Mouse (Mus musculus) urinary bladder, postnatal 25 days (tissue): ENCODE data around the gene Ndufs8.

Source experiments
- DNase-seq: peaks from one replicate; pipeline ENCODE4 v3.0.0; 2022; ENCODE audit warnings: low spot score

The Ndufs8 gene

DNA sequence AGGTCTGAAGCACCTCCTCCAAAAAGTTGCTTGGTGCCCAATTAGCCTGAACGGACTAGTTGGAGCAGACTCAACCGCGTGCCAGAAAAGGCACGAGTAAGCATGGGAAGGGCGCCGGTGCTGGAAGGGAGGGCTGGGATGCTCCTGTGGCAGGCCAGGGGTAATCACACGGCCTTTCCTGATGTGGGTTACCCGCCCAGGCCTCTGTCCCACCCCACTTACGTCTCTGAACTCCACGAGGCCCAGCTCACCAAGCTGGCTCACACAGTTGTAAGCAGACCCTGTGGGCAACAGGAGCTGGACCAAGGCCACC, 8.3 kb downstream of the Ndufs8 start:
- DNase-seq = no peak

DNA sequence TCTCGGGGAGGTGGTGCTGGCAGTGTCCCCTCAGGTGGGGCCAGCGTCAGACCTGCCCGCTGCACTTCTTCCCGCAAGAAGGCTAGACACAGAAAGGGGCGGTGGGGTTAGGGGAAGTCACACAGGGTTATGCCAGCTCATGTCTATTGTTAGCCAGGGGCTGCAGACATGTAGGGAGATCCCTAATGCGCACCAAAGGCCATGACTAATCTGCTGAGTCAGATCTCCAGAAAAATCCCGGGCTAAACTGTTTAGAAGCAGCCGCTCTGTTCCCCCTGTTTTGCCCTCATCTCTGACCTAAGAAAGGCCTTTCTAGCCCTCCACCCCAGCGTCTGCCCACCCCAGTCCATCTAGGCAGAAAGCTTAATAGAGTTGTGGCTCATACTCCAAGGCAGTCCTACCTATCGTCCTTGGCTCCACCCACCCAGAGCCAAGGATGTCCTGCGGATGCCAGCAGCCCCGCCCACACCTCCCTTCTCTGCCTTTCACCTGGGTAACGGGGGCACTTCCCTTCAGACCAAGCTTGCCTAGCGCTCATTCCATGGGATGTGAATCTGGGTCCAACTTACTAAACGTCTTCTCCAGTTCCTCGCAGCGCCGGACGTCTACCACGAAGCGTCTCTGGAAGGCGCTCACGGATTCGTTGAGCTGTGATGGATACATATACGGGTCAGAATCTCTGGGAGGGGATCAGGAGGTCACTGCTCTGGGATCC, 8.8 kb downstream of the Ndufs8 start:
- no peak for DNase-seq

DNA sequence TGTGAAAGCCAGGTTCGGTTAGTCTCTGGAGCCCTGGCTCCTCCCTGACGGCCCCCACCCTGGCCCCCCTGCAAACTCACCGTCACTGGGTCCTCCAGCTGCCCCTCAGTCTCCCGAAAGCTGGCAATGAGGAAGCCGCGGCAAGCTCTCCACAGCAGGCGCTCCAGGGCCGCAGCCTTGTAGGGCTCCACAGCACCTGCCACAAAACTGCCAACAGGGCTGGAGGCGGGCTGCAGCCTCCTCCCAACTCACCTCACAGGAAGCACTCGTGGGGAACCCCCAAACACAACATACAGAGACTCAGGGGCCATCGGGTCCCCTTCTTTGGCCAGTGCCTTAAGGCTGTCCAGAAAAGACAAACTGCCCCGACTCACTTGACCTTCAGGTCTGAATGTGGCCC, 9.6 kb downstream of the Ndufs8 start:
- no peak for DNase-seq

- DNase-seq = no peak
These were observed 13.0 kb downstream of the Ndufs8 start for GRCm38 (mm10) chr19:3899618-3900017.

DNA sequence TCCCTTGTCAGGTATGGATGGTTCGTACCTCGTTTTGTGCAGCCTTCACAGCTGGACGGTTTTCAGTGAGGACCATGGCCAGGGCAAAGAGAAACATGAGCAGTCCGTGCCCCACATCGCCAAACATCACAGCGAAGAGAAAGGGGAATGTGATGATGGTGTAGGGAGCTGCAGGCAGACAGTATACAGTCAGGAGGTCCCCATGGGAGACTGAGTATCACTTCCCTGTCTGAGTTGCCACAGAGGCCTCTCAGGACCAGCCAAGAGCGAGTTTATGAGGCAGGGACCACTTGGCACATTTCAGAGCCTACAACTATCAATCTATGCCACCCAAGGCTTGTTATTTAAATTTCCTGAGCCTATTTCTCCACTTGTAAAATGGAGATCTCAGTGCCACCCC, 13.6 kb downstream of the Ndufs8 start:
- no peak for DNase-seq

GRCm38 (mm10) chr19:3897557-3897956, 15.0 kb downstream of the Ndufs8 start:
- DNase-seq = no peak

- no peak for DNase-seq
These were observed 16.4 kb downstream of the Ndufs8 start for GRCm38 (mm10) chr19:3896208-3896607.

DNA sequence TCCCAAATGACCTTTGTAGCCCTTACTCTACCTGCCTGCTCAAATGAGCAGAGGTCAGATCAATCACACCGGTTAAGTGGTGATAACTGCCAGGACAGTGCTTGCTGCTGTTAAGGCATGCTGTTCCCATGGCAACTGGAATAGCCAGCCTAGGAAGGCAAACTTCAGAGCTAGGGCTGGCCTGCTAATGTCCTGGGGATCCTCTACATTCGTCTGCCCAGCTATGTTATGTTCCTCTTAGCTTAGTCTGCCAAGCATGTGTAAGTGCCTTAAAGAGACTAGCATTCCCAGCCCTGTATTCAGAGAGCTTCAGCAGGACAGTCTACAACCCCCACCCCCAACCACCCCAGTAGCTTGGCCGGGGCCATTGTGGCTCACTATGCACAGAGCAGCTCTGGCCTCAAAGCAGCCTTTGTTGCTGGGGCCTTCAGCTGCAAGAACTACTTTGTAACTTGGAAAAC, 17.4 kb downstream of the Ndufs8 start:
- no peak for DNase-seq

- no peak for DNase-seq
These were observed 18.3 kb downstream of the Ndufs8 start for GRCm38 (mm10) chr19:3894294-3894693.

GRCm38 (mm10) chr19:3893545-3894116, 18.9 kb downstream of the Ndufs8 start:
- DNase-seq = no peak

DNA sequence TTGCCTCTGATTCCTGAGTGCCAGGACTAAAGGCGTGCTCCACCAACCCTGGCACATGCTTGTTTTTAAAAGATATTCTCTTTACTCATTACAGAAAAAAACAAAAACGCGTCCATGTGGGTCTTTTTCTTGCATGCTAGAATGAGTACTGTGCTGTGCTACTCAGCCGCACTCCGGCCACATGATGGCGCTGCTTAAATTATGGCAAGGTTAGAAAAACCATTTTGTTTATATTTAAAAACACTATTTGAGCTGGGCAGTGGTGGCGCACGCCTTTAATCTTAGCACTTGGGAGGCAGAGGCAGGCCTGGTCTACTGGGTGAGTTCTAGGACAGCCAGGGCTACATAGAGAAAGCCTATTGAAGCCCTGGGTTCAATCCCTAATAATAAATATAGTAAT, 22.4 kb downstream of the Ndufs8 start:
- no peak for DNase-seq

- no peak for DNase-seq
These were observed 23.5 kb downstream of the Ndufs8 start for GRCm38 (mm10) chr19:3889096-3889495.

DNA sequence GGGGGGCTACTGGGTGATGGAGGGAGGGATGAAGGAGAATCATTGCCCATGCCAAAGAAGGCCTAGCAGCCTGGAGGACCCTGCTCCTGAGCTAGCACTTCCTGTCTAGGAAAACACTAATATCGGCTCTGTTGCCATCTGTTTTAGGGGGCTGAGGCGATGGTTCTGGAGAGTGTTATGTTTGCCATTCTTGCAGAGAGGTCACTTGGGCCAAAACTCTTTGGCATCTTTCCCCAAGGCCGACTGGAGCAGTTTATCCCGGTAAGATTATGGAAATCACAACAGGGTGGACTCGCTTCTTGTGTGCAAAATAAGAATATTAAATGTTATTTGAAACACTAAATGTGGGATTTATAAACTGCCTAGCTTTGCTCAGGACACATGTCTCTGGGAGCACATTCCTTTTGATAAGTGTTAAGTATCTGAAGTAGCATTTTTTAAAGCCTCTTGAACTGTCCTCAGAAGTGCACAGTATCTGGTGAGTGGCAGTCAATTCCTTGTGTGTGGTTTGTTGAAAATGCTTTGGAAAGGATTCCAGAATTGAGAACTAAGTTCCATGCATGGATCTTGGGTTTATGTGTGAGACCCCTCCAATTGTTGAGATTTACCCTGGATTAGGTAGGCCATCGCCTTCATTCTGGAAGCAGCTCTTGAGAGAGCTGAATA, 28.1 kb downstream of the Ndufs8 start:
- no peak for DNase-seq

DNA sequence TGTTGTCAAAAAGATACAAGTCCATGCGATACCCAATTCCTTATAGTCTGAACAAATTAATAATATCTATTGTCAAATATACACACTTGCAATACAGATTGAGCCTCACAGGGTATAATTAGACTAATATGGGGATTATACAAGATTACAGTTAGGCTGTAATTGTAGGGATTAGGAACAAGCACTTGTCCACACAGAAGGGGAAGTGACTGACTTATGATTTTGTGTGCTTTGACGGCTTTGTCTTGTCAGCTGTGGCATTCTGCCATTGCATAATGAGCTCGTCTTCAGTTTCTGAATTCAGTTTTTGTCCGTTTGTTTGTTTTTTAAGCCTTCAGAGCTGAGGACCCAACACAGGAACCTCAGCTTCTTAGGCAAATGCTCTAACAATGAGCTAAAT, 30.4 kb downstream of the Ndufs8 start:
- DNase-seq = no peak

- DNase-seq = no peak
These were observed 32.3 kb downstream of the Ndufs8 start for GRCm38 (mm10) chr19:3880054-3880848.

DNA sequence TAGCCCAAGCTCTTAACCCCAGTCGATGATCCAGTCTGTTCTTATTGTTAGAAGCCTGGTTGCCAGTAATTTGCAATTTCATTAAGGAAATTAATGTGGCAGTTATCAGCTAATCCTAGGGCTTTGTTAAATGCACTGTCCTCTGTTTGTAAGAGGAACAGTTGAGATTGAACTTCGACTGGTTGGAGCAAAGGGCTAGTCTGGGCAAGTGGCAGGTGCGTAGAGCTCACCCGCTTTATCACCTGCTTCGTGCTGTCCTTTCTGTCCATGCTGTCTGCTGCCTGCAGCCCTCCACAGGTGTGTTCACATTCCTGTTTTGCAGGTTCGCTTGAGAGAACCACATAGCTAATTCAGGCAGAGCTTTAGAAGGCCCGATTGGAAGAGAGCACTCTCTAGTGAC, 37.5 kb downstream of the Ndufs8 start:
- DNase-seq = no peak

GRCm38 (mm10) chr19:3872373-3872772, 40.2 kb downstream of the Ndufs8 start:
- DNase-seq = no peak

DNA sequence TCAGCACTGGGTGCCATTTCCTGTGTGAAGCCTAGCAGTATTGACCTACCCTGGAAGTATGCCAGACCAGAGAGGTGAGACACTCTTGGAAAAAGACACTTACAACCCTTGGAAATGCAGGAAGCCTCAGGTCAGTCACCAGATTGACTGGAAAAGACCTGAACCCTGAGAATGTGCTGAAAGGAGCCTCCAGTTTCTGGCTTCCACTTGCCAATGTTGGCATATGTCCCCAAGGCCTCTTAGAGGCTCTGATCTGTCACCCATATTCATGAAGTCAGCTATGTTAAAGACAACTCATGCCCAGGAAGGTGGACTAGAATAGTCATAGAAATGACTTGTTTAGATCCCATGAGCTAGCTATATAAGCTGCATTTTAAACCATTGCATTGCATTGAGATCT, 41.1 kb downstream of the Ndufs8 start:
- no peak for DNase-seq

- no peak for DNase-seq
These were observed 44.3 kb downstream of the Ndufs8 start for GRCm38 (mm10) chr19:3868290-3868689.

DNA sequence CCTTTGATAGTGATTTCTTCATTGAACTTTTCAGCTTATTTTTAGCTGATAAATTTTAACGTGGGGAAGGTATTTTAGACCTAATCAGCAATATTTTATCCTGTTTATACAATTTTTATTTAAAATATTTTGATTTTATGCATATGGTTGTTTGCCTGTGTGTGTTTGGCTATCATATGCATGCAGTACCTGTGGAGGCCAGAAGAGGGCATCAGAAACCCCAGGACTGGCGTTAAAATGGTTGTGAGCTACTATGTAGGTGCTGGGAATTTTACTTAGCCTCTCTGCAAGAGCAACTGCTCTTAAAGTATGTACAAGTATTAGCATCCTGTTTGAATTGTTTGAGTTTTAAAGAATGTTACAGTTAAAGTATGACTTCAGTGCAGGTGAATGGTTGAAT, 47.6 kb downstream of the Ndufs8 start:
- DNase-seq = no peak

DNA sequence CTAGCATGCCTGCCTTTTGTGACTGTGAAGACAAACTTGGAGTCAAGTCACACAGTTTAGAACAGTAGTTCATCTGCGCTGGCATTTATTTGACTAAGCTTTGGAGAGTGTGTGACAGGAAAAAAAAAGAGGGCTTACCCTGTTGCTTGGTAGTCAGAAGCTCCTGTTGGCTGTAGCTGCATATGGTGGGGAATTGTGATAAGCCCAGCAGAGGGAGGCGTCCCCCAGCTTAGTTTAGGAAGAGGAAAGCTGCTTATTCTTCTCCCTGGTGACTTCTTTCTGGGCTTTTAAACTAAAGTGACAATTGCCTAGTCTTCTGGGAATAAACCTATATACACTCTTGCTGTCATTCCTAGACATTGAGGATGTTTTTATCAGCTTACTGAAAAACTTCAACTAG, 49.9 kb downstream of the Ndufs8 start:
- no peak for DNase-seq
